Mouse (Mus musculus): ENCODE measurements around the gene Acss1.

DNA sequence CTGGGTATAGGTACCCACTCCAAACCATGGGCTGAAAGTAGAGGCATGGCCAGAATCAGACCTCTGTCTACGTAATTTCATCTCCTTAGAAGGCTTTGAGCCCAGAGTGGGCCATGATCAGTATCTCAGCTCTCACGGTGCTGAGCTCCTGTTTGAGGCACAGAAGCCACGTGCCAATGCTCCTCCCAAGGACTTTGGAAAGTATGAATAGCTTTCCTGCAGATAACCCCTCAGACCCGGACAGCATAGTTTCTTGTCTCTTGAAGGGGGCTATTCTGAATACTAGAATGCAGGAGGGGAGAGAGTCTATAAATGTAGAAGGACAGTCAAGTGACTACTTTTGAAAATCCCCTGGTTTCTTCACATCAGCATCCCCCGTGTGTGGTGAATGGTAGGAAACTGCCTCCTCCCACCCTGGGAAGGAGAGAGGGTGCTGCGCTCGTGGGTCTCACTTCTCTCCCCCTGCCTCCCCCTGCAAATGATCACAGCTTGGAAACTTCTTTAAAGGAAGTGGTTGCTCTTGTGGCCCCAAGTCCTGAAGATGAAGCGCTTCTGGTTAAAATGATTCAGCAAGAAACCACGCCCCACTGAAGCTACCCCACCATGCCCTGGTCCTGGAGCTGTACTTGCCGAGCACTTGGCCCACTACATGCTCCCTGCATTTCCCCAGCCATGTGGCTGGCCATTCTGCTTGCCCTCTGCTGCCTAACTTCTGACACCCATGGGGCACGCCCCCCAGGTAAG lies 98.3 kb downstream of the Acss1 start, which contains the start of gene Cst7:
- TF ChIP-seq POLR2A (IDR thresholded peaks at IDR 0.05; ENCODE audit: low read depth, low read length) (no peak), CTCF (IDR thresholded peaks at IDR 0.05; ENCODE audit: extremely low read depth, insufficient read length, insufficient replicate concordance, low read depth, low read length) (no peak)
